Mouse (Mus musculus): ENCODE results near the gene E2f8.

- no peak for TF ChIP-seq CTCF (IDR thresholded peaks at IDR 0.05; ENCODE audit: extremely low read depth, insufficient read depth, insufficient read length, insufficient replicate concordance)
- TF ChIP-seq POLR2A (IDR thresholded peaks at IDR 0.05; ENCODE audit: low read depth, low read length), result no peak
Observed at GRCm38 (mm10) chr7:48825170-48825569, 56.2 kb downstream of the E2f8 start.
